Mouse (Mus musculus): ENCODE measurements around the gene Sgsm1. TPM values are rescaled to one million over a fixed set of nuclear protein-coding genes. Genes with fewer than 3 reads are reported as not detected.

The Sgsm1 gene
- polyA plus RNA-seq, 1 experiment from 2014 or later = 14.8 TPM

DNA sequence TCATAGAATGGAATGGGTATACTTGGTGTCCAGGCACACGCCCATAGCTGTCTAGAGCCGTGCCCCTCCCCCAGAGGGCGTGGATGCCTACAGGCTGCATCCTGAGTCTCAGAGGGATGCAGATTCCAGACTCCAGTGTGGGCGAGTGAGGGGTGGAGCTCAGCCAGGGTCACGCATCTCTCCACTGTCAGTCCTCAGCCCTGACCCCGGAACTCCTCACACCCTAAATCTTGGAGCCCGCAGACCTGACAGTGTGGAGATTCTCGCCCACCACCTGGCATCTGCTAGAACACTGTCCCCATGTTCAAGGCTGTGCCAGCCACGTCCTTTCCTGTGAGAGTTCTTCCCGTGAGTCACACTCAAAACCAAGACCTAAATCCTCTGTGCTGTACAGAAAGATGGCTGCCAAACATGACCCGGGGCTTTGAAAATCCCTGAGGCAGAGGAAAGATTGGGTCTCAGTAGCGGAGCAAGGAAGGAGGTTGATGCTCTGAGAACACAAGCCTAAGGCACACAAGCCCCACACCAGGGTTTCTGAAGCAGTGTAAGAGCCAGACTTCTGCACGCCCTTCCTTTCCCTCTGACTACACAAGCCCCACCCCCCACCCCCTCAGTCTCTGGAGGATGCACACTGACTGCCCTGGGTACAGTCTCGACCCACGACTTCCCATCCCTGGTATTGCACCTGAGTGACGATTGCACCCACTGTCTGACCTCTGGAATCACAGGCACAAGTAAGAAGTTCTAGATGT lies 34.2 kb upstream of the Sgsm1 start:
- no peaks in the 10 kb centered on the region for H3K9me3 ChIP-seq
- ATAC-seq (ENCODE audit: low FRiP score) = no peak
- 31% methylated on average over 16 of the region's 16 CpGs for WGBS
- H3K4me3 ChIP-seq (replicated peaks) = no peak overlapping the region; the same call in 1 of the 2 replicates
- peaks cover 73% of the 10 kb centered on the region for H3K27me3 ChIP-seq
- H3K9ac ChIP-seq = no peak overlapping the region
- peaks cover 43% of the 10 kb centered on the region for H3K4me1 ChIP-seq
- no peak overlapping the region for H3K27ac ChIP-seq
- no peaks in the 10 kb centered on the region for H3K36me3 ChIP-seq (replicated peaks)
- H3K4me2 ChIP-seq = peak overlapping the region; percentile 28; the same call in 1 of the 2 replicates

- WGBS = 28% methylated on average over 9 of the region's 9 CpGs
- H3K4me1 ChIP-seq = peaks cover 20% of the 10 kb centered on the region
- no peak for ATAC-seq (ENCODE audit: low FRiP score)
- peaks cover 4% of the 10 kb centered on the region; the same call in 1 of the 2 replicates for H3K9me3 ChIP-seq
- peaks cover 84% of the 10 kb centered on the region for H3K27me3 ChIP-seq
- no peak overlapping the region for H3K27ac ChIP-seq
- no peaks in the 10 kb centered on the region for H3K36me3 ChIP-seq (replicated peaks)
- peak overlapping the region; percentile 52 for H3K4me2 ChIP-seq
- no peak overlapping the region for H3K4me3 ChIP-seq (replicated peaks)
- no peak overlapping the region for H3K9ac ChIP-seq
Measured at GRCm38 (mm10) chr5:113336281-113336680, 25.7 kb upstream of the Sgsm1 start.

DNA sequence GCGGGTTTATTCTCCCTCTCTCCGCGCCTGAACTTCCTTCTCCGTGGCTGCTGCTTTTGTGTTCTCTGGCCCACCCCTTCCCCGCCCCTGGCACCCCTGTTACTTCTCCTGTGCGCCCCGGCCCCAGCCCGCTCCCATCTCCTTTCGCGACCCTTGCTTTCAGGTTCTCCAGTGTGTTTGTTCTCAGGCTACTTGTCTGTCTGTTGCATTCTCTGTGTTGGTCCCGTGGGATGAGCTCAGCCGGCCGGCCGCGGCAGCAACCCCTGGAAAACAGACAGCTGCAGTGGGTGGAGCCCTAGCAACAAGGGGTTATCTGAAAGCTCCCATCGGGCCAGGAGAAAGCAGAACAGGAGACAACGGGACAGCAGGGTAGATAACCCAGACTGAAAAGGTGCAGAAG lies 25.1 kb upstream of the Sgsm1 start:
- 0% methylated on average over 17 of the region's 17 CpGs for WGBS
- H3K27ac ChIP-seq = no peak overlapping the region
- peaks cover 81% of the 10 kb centered on the region for H3K27me3 ChIP-seq
- peaks cover 20% of the 10 kb centered on the region for H3K4me1 ChIP-seq
- peak overlapping the region; percentile 30 for H3K4me3 ChIP-seq (replicated peaks)
- H3K4me2 ChIP-seq = peak overlapping the region; percentile 52
- peaks cover 4% of the 10 kb centered on the region; the same call in 1 of the 2 replicates for H3K9me3 ChIP-seq
- no peak for ATAC-seq (ENCODE audit: low FRiP score)
- peak overlapping the region; percentile 45; the same call in 1 of the 2 replicates for H3K9ac ChIP-seq
- H3K36me3 ChIP-seq (replicated peaks) = no peaks in the 10 kb centered on the region

DNA sequence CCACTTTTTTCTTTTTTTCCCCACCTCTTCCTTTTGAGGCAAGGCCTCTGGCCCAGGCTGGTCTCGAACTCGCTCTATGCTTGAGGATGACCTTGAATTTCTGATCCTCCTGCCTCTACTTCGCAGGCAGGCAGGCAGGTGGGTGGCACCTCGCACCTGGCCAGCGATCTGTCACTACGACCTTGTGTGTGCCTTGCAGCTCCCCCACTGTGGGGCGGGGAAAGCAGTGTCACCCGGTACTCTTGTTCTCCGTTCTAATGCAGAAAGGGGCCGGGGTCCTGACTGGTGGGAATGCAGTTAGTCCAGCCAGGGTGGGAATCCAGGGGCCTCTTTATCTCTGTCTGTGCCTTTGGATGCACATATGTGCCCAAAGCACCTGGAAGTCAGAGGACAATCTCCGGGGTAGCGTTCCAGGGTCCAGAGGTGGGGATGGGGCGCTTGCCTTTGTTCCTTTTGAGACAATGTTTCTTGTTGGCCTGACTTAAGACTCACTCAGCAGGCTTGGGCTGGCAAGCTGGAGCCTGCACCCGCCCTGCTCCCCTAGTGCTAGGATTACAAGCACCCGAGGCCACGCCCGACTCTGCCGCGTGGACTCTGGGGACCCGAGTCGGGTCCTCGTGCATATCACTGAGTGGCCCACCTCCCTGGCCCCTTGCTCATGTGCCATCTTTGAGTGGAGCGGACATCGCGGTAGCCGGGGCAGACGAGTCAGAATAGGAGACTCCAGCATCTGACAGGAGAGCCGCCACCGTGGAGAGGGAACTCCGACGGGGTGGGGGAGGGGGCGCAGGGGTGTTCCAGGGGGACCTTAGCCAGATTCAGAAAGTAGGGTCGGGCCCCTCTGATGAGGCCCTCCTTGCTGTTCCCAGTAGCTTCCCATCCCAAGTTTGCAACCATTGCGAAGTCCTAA lies 24.3 kb upstream of the Sgsm1 start:
- no peak overlapping the region for H3K27ac ChIP-seq
- 0 out of 2 replicates have a peak, but pooled peaks have one; percentile 36 for ATAC-seq (ENCODE audit: low FRiP score)
- H3K9ac ChIP-seq = 0 out of 2 replicates have a peak overlapping the region, but pooled peaks have one; percentile 45
- peaks cover 88% of the 10 kb centered on the region for H3K27me3 ChIP-seq
- H3K36me3 ChIP-seq (replicated peaks) = no peaks in the 10 kb centered on the region
- H3K4me1 ChIP-seq = peaks cover 20% of the 10 kb centered on the region
- peaks cover 4% of the 10 kb centered on the region; the same call in 1 of the 2 replicates for H3K9me3 ChIP-seq
- peak overlapping the region; percentile 30 for H3K4me3 ChIP-seq (replicated peaks)
- H3K4me2 ChIP-seq = peak overlapping the region; percentile 52
- 8% methylated on average over 34 of the region's 34 CpGs for WGBS

DNA sequence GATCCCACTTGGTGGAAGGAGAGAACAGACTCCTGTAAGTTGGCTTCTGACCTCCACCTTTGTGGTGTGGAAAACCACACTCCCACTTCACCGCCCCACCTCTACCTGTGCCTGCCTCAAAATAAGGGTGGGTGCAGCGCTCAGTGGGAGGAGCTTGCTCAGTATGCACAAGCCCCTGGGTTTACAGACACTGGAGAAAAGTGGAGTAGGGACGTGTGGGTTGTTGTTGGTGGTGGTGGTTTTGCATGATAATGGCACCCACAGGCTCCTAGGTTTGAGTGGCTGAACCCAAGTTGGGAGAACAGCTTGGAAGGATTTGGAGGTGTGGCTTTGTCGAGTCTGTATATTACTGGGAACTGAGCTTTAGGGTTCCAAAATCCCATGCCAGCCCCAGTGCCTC lies 22.3 kb upstream of the Sgsm1 start:
- WGBS = 63% methylated on average over 4 of the region's 4 CpGs
- Histone ChIP-seq H3K4me2 (no peak overlapping the region), H3K27ac (no peak overlapping the region), H3K27me3 (peaks cover 70% of the 10 kb centered on the region), H3K9me3 (peaks cover 14% of the 10 kb centered on the region; the same call in 1 of the 2 replicates), H3K36me3 (replicated peaks) (no peaks in the 10 kb centered on the region), H3K4me3 (replicated peaks) (no peak overlapping the region), H3K4me1 (peaks cover 20% of the 10 kb centered on the region), H3K9ac (no peak overlapping the region)
- ATAC-seq (ENCODE audit: low FRiP score) = no peak

DNA sequence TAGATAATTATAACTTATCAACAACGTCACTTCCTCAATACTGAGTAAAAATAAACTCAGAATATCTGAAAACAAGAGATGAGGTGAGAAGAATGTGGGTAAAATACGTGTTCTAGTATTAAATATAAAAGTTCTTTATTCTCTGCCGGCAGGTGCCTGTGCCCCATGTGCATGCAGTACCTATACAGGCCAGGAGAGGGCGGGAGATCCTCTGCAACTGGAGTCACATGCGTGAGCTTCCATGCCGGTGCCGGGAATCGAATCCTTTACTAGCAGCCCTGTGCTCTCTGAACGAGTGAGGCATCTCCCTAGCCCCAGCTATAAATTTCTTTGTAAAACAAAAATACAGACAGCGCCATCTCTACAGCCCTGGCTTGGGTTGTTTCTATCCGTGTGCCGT lies 21.7 kb upstream of the Sgsm1 start:
- H3K9ac ChIP-seq = no peak overlapping the region
- peaks cover 17% of the 10 kb centered on the region; the same call in 1 of the 2 replicates for H3K9me3 ChIP-seq
- 37% methylated on average over 12 of the region's 12 CpGs for WGBS
- no peak overlapping the region for H3K4me3 ChIP-seq (replicated peaks)
- no peak for ATAC-seq (ENCODE audit: low FRiP score)
- H3K27ac ChIP-seq = no peak overlapping the region
- H3K27me3 ChIP-seq = peaks cover 63% of the 10 kb centered on the region
- no peak overlapping the region for H3K4me2 ChIP-seq
- no peaks in the 10 kb centered on the region for H3K36me3 ChIP-seq (replicated peaks)
- H3K4me1 ChIP-seq = peaks cover 20% of the 10 kb centered on the region

- Histone ChIP-seq H3K4me2 (no peak overlapping the region), H3K9ac (no peak overlapping the region)
- 79% methylated on average over 3 of the region's 3 CpGs for WGBS
Measured at GRCm38 (mm10) chr5:113330202-113330601, 19.6 kb upstream of the Sgsm1 start.

GRCm38 (mm10) chr5:113329463-113329862 lies 18.9 kb upstream of the Sgsm1 start:
- peaks cover 52% of the 10 kb centered on the region for H3K27me3 ChIP-seq
- no peak overlapping the region for H3K4me2 ChIP-seq
- no peaks in the 10 kb centered on the region for H3K36me3 ChIP-seq (replicated peaks)
- WGBS = 89% methylated on average over 8 of the region's 8 CpGs
- H3K4me3 ChIP-seq (replicated peaks) = no peak overlapping the region
- ATAC-seq (ENCODE audit: low FRiP score) = no peak
- no peak overlapping the region for H3K9ac ChIP-seq
- H3K27ac ChIP-seq = no peak overlapping the region
- peaks cover 21% of the 10 kb centered on the region; the same call in 1 of the 2 replicates for H3K9me3 ChIP-seq
- H3K4me1 ChIP-seq = peaks cover 2% of the 10 kb centered on the region

More at GRCm38 (mm10) chr5:113330202-113330601, 19.6 kb upstream of the Sgsm1 start:
- H3K9me3 ChIP-seq = peaks cover 18% of the 10 kb centered on the region; the same call in 1 of the 2 replicates
- H3K4me1 ChIP-seq = peaks cover 6% of the 10 kb centered on the region
- ATAC-seq (ENCODE audit: low FRiP score) = no peak
- H3K4me3 ChIP-seq (replicated peaks) = no peak overlapping the region
- H3K27me3 ChIP-seq = peaks cover 52% of the 10 kb centered on the region
- no peak overlapping the region for H3K27ac ChIP-seq
- H3K36me3 ChIP-seq (replicated peaks) = no peaks in the 10 kb centered on the region

GRCm38 (mm10) chr5:113323784-113324638 lies 13.4 kb upstream of the Sgsm1 start:
- 3% methylated on average over 38 of the region's 38 CpGs for WGBS
- H3K9ac ChIP-seq = peak overlapping the region; percentile 36
- no peak overlapping the region for H3K27ac ChIP-seq
- 0 out of 2 replicates have a peak, but pooled peaks have one; percentile 23 for ATAC-seq (ENCODE audit: low FRiP score)
- peaks cover 15% of the 10 kb centered on the region; the same call in 1 of the 2 replicates for H3K9me3 ChIP-seq
- H3K4me3 ChIP-seq (replicated peaks) = peak overlapping the region; percentile 31
- peaks cover 40% of the 10 kb centered on the region for H3K27me3 ChIP-seq
- H3K36me3 ChIP-seq (replicated peaks) = no peaks in the 10 kb centered on the region
- H3K4me2 ChIP-seq = peak overlapping the region; percentile 63
- peaks cover 12% of the 10 kb centered on the region for H3K4me1 ChIP-seq

DNA sequence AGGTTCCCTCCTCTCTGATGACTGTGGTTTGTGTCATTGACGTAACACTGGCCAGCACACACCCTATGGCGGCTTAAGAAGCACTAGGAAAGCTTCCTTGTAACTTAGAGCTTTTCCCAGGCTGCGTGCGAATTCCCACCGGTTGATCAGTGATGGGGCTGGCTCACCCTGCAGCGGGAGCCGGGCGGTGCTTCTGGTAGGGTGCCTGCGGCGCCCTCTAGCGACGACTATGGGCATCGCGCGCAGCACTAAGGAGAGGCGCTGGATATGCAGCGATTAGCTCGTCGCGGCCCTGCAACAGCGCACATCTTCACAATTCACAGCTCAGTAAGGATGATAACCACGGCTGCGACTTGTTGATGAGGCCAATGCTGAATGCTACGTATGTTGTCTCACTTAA lies 3.4 kb upstream of the Sgsm1 start:
- Histone ChIP-seq H3K27ac (no peak overlapping the region), H3K4me1 (peaks cover 19% of the 10 kb centered on the region), H3K4me2 (peak overlapping the region; percentile 44), H3K9ac (0 out of 2 replicates have a peak overlapping the region, but pooled peaks have one; percentile 21), H3K9me3 (0 out of 2 replicates have a peak, but pooled peaks cover 3% of the 10 kb centered on the region), H3K27me3 (peaks cover 24% of the 10 kb centered on the region), H3K4me3 (replicated peaks) (no peak overlapping the region), H3K36me3 (replicated peaks) (no peaks in the 10 kb centered on the region)
- peak; percentile 59 for ATAC-seq (ENCODE audit: low FRiP score)
- under 1% methylated on average over 24 of the region's 24 CpGs for WGBS

Measured in forebrain, embryonic 12.5 days (tissue).